Mouse (Mus musculus) telencephalon, adult 2 months (tissue): ENCODE results near the gene Zfp606.

ENCODE experiments used
- DNase-seq: peaks from one replicate; pipeline ENCODE4 v3.0.0-alpha.2; 2011; ENCODE audit warnings: low read depth, low spot score

The Zfp606 gene

DNA sequence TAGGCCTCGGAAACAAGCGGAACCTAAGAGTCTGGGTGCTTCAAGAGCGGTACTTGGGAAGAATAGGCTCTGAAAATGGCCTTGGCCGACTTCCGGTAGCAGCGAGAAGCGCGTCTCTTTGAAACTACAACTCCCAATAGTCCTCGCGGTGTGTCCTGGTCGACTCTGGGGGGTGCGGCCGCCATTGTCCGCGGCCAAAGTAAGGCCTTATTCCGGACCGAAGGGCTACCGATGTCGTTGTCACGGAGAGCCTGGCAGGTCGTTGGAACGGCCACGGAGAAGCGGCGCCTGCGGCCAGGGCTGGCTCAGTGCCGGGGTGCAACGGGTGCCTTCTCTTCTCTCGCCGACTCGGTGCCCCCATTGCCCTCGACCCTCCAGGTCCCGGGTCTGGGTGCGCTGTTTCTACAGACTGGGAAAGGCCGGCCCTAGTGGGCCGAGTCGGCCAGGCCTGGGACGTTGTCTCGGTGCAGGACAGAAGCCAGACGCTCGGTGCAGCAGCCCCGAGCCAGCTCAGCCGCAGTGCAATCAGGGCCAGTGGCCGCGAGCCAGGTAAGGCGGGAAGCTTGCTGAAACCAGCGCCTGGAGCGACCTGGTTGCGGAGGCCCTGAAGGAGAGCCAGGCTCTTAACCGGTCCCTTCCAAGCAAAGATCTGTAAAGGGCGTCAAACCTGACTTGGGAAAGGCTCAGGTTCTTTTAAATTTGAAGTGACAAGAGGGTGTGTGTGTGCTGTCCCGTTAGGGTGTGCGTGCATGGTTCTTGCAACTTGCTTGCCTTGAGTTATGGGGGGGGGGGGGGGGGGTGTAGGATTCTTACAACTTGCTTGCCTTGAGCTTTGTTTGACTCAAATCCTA lies at the start of gene Zfp606:
Gene Zfp606, plus strand, starts transcription at position 136 of the 851 bp plus-strand sequence.
- DNase-seq = peak; percentile 96

DNA sequence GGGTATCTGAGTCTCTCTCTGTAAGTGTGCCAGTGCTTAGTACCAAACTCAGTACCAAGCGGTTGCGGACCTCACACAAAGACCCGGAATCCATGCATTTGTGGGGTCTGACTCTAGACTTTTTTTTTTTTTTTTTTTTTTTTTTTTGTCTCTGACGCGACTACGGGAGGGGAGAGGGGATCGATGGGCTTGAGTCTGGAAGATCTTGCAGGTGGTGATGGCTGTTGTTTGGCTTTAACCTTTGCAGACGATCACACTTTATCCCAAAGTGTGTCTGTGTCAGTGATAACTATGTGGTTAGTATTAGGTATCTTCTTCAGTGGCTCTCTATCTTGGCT lies 885 bp downstream of the Zfp606 start:
- no peak for DNase-seq

DNA sequence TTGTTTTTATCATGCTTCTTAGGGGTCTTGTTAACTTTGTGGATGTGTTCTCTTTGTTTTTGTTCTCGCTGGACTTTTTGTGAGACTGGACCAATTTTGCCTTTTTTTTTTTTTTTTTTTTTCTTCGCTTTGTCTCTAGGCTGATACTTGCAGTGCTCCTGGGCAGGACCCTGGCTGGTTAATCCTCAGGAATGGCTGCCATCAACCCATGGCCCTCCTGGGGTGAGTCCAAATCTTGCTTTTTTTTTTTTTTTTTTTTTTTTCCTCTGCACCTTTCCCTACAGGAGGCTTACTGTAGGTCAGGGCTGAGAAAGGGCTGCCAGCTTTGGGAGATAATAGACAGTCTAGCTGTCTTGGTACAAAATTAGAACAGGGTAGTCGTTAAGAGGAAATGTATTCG lies 1.4 kb downstream of the Zfp606 start:
- DNase-seq = no peak

DNA sequence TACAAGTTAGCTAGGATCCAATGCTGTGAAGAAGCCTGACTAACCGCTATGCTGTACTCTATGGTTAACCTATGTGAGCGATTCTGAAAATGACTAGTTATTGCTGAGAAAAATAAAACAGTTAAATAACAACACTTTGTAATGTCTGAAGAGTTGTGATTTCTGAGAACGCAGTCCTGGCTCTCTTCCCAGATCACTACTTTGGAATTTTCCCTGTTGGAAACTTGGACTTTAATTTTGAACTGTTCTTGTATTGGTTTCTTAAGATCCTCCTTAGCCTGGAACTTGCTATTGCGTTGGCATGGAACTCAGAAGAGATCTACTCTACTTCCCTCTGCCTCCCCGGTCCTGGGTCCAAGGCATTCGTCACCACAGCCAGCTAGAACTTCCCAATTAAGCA lies 5.7 kb downstream of the Zfp606 start:
- no peak for DNase-seq

DNA sequence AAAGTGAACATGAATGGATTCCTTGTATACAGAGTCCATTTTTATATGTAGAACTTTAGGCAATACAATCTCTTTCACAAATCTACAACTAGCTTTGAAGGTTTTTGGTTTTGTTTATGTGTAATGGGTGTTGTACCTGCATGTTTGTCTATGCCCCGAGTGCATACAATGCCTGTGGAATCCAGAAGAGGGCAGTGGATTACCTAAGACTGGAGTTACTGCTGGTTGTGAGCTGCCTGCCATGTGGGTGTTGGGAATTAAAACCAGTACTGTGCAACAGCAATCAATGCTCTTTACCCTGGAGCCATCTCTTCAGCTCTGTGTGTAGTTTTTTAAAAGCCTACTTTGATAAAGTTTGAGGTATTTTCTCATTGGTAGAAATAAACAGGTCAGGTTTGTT lies 7.9 kb downstream of the Zfp606 start:
- no peak for DNase-seq

DNA sequence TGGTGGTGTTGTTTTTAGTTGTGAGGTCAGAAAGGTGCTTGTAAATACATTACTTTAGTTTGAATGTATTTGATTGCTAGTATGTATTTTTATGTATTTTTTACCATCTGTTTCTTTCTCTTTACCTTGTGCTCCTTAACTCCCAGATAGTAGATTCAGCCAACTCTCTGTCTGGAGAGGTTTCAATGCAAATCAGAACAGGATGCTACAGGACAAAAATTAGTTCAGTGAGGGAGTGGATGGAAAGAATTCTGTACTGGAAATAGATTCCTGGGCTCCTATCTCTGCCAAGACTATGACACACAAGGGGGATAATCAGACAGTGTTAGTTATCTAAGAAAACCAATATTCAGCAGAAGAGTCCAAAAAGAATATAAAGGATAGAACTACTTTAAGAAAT lies 8.6 kb downstream of the Zfp606 start:
- DNase-seq = peak; percentile 55

DNA sequence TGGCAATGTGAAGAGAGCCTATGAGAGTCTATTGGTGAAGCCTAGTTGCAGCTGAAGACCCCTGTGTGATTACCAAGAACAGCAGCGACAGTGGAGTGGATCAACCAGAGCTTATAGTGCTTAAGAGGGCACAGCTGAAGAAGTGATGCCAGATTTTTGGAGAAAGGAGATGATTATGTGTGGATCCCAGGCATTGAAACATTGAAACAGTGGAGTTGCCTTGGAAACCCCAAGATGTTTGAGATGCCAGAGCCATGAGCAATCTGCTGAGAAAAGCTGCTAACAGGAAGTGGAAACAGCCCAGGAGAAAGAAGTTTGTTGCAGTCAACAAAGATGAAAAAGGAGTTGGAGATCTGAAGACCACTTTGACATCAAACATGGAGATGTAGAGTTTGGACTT lies 32.8 kb downstream of the Zfp606 start:
- no peak for DNase-seq

DNA sequence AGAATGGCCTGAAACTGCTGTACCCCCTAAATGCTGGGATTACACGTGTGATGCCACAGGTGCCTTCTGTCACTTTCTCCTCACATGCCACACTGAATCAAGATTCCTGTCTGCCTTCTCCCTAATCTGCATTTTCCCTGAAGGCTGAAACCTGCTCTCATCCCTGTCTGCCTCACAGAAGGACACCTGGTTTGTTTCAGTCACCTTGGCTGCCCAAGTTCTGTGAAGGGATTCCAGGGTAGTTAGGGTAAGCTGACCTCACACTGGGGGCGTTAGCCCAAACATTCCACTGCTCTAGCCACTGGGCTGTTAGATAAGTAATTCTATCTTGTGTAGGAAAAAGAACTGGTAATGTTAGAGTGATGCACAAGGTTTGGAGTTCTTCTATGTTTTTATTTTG lies 34.1 kb downstream of the Zfp606 start, which contains the start of gene 2900092C05Rik:
Gene 2900092C05Rik, plus strand, starts transcription at position 301 of the 400 bp plus-strand sequence.
- DNase-seq = no peak
